Mouse (Mus musculus): ENCODE measurements at regions not wholly inside any gene's neighbourhood (a gene's known extent, or its start where the extent isn't known, plus 50 kb on each side); places are given as distances from the start of the nearest gene placed in this dataset.

DNA sequence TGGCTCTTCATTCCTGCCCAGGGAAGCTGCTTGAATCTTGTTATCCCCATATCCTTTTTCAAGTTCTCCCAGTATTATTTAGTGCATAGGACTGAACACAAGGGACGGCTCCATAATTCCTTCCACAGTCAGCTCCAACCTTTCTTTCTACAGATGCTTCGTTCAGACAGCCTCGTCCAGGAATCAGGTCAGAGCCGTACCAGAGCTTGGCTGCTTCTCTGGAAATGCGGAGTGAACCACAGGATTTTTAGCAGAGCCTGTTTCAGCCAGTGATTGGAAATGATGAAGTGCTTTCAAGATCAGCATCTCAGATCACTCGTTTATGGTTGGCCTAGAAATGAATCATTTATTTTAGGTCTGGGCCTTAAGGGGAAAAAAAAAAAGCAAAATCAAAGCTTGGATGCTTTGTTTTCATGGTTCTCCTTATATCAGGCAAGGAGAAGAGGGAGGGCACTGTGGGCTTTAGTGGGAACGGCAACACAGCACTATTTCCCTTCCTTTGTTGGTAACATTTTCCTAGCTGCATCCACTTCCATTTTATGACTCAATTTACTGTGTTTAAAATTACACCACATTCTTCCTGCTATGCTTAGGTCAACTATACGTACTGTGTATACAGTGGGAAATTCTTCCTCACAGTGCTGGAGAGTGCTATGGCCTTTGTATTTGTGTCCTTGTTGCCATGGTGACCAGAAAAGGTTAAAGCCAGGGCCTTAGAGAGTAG lies 161.9 kb upstream of the Ccdc122 start:
- WGBS, result 58% methylated on average over 8 of the region's 8 CpGs
- no peak for DNase-seq (ENCODE audit: low spot score)

DNA sequence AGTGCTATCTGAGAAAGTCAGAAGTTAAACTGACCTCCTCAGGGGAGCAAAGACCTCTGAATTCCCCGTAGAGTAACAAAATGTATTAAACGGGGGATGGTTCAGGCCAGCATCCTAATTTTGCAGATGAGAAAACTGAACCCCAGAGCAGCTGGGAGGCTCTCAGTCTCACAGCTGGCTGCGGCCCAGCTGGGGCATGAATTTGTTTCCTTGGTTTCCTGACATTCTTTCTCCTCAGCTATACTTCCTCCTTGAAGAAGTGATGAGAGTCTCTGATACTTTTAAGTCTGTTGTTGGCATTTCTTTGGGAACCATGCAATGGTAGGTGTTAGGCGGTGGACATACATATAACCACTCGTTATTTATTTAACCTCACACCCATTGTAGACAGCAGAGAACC lies 162.9 kb upstream of the Ccdc122 start:
- WGBS, result 89% methylated on average over 5 of the region's 5 CpGs
- DNase-seq (ENCODE audit: low spot score), result no peak
- no peaks in the 10 kb centered on the region for H3K9me3 ChIP-seq (replicated peaks)
- no peaks in the 10 kb centered on the region for H3K27me3 ChIP-seq (ENCODE audit: low read depth, poor library complexity, severe bottlenecking)
- H3K4me1 ChIP-seq, result peaks cover 14% of the 10 kb centered on the region
- no peaks in the 10 kb centered on the region for H3K36me3 ChIP-seq
- no peak overlapping the region for H3K4me3 ChIP-seq
- 0 out of 2 replicates have a peak overlapping the region, but pooled peaks have one; percentile 40 for H3K27ac ChIP-seq

More for the DNA sequence above, 161.9 kb upstream of the Ccdc122 start:
- Histone ChIP-seq H3K9me3 (replicated peaks) (no peaks in the 10 kb centered on the region), H3K4me1 (peaks cover 14% of the 10 kb centered on the region), H3K27me3 (ENCODE audit: low read depth, poor library complexity, severe bottlenecking) (no peaks in the 10 kb centered on the region), H3K4me3 (no peak overlapping the region), H3K36me3 (no peaks in the 10 kb centered on the region), H3K27ac (peak overlapping the region; percentile 76; the same call in 1 of the 2 replicates)

DNA sequence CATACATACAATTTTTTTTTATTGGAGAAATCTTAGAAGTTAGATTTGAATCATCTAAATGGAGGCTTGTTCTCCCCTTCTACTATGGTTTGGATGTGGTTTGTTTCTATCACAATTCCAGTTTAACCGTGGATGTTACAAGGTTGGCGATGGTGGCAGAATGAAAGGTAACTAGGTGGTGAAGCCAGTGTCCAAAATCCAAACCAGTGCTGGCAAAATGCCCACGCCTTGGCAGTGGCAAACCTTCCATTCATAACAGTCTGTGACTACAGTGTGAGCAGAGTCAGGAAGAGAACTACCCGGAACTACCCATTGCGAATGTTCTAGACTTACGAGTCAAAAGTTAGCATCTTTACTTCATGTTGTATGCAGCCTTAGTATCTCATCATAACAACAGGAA lies 163.6 kb upstream of the Ccdc122 start:
- DNase-seq (ENCODE audit: low spot score), result no peak
- 95% methylated on average over 6 of the region's 6 CpGs for WGBS
- Histone ChIP-seq H3K27me3 (ENCODE audit: low read depth, poor library complexity, severe bottlenecking) (no peaks in the 10 kb centered on the region), H3K4me1 (peaks cover 14% of the 10 kb centered on the region), H3K27ac (no peak overlapping the region), H3K36me3 (no peaks in the 10 kb centered on the region), H3K4me3 (no peak overlapping the region), H3K9me3 (replicated peaks) (no peaks in the 10 kb centered on the region)

DNA sequence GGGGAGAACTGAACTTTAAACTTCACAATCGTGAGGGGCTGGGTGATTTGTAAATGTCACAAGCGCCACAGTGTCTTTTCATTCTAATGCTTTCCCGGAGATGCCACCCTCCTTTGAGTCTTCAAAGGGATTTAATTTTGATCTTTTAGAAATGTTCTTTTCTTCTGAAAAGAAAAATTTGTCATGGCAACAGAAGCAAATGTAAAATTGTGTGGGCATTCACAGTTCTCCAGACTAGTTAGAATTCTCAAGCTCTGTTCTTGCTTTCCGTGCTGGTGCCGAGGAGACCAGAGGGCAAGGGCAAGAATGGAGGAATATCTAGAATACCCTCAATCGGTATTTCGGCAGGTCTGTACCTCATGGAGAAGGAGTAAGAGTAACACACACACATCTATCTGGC lies 164.1 kb upstream of the Ccdc122 start:
- no peak for DNase-seq (ENCODE audit: low spot score)
- Histone ChIP-seq H3K36me3 (no peaks in the 10 kb centered on the region), H3K4me1 (peaks cover 14% of the 10 kb centered on the region), H3K27ac (no peak overlapping the region), H3K9me3 (replicated peaks) (no peaks in the 10 kb centered on the region), H3K27me3 (ENCODE audit: low read depth, poor library complexity, severe bottlenecking) (no peaks in the 10 kb centered on the region), H3K4me3 (no peak overlapping the region)
- 91% methylated on average over 7 of the region's 7 CpGs for WGBS

DNA sequence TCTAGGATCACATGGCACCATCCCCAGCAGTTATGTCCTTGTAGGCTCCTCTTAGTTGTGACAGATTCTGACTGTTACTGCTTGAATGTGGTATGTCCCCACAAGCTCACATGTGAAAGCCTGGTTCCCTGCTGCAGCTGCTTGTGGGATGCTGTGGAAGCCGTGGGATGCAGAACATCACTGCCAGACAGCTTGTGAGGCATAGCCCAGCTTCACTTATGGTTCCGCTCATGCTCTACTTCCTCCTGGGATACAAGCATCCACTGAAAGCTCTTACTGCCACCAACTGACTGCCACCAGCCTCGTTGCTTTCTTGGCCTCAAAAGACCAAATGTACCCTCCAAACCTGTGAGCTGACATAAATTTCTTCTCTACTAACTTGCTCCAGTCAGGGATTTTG lies 167.7 kb upstream of the Ccdc122 start:
- no peak overlapping the region for H3K4me3 ChIP-seq
- no peak overlapping the region for H3K27ac ChIP-seq
- 90% methylated on average over 3 of the region's 3 CpGs for WGBS
- no peak for DNase-seq (ENCODE audit: low spot score)
- no peaks in the 10 kb centered on the region for H3K36me3 ChIP-seq
- peaks cover 2% of the 10 kb centered on the region; the same call in 1 of the 2 replicates for H3K4me1 ChIP-seq
- no peaks in the 10 kb centered on the region for H3K27me3 ChIP-seq (ENCODE audit: low read depth, poor library complexity, severe bottlenecking)
- H3K9me3 ChIP-seq (replicated peaks), result no peaks in the 10 kb centered on the region

DNA sequence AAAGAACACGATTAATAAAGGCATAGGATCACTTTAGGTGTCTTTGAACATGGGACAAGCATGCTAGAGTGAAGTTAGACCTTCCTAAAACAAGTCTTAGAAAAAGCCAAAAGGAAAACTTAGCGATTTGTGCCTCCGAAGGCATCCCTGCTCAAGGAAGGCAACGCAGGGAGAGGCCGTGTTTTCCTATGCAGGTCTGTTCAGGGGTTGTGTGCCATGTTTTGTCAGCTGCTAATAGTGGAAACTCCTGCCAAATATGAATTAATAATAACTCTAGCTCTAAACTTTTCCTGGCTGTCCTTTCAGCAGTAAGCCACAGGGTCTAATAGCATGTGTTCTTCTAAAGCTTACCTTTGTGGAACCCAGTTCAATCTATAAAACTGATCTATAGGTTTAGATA lies 168.4 kb upstream of the Ccdc122 start:
- 90% methylated on average over 5 of the region's 5 CpGs for WGBS
- no peak overlapping the region for H3K4me3 ChIP-seq
- no peak for DNase-seq (ENCODE audit: low spot score)
- H3K4me1 ChIP-seq, result peaks cover 7% of the 10 kb centered on the region; the same call in 1 of the 2 replicates
- no peaks in the 10 kb centered on the region for H3K9me3 ChIP-seq (replicated peaks)
- no peak overlapping the region for H3K27ac ChIP-seq
- H3K36me3 ChIP-seq, result no peaks in the 10 kb centered on the region
- H3K27me3 ChIP-seq (ENCODE audit: low read depth, poor library complexity, severe bottlenecking), result no peaks in the 10 kb centered on the region

DNA sequence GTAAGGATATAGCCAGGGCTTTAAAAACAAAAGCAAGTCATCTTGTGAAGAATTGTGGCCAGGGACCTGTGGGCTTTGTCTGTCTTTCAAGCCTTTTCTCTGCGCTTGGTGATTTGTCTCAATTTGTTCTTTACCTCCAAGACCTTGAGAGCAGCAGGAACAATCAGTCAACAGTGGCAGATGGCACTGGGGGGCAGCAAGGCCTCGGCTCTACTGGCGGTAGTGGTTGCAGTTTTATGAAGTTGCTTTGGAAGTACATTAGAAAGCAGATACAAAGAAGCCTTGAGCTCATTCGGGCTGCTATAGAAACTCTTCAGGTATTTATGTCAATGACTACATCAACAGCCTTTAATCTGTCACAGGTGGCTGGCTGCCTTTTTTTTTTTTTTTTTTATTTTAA lies 171.9 kb upstream of the Ccdc122 start:
- 47% methylated on average over 4 of the region's 4 CpGs for WGBS
- Histone ChIP-seq H3K27ac (no peak overlapping the region), H3K4me3 (no peak overlapping the region), H3K4me1 (peaks cover 10% of the 10 kb centered on the region; the same call in 1 of the 2 replicates), H3K9me3 (replicated peaks) (no peaks in the 10 kb centered on the region), H3K27me3 (ENCODE audit: low read depth, poor library complexity, severe bottlenecking) (no peaks in the 10 kb centered on the region), H3K36me3 (no peaks in the 10 kb centered on the region)
- DNase-seq (ENCODE audit: low spot score), result no peak

DNA sequence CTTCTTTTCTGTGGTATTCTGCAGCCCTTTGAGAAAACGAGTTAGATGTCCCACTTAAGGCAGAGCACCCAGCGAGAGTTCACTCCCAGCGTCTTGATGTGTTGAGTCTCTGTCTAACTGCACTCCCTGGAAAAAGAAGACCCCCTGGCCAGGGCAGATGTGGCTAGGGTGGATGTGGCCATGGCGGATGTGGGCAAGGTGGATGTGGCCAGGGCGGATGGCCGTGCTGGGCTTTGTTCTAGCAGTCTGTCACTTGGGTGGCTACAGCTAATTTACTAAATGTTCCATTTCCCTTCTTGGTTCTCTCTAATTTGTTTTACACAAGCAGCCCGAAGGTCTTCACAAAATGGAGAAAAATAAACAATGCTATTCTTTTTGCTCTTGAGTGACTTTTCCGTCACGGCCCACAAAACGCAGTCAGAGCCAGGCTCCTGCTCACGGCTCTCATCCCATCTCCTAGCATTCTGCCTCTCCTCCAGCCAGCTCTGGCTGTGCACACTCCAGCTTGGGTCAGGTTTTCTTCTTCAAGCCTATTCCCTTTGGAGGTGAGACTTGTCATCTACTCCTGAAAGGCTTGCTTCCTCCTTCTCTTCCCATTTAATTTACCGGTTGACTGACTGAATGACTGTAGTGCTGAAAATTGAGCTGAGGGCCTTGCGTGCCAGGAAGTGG lies 173.4 kb upstream of the Ccdc122 start:
- no peaks in the 10 kb centered on the region for H3K9me3 ChIP-seq (replicated peaks)
- DNase-seq (ENCODE audit: low spot score), result no peak
- H3K4me1 ChIP-seq, result peaks cover 16% of the 10 kb centered on the region
- no peaks in the 10 kb centered on the region for H3K36me3 ChIP-seq
- no peak overlapping the region for H3K27ac ChIP-seq
- H3K27me3 ChIP-seq (ENCODE audit: low read depth, poor library complexity, severe bottlenecking), result no peaks in the 10 kb centered on the region
- WGBS, result 91% methylated on average over 13 of the region's 13 CpGs
- no peak overlapping the region for H3K4me3 ChIP-seq

DNA sequence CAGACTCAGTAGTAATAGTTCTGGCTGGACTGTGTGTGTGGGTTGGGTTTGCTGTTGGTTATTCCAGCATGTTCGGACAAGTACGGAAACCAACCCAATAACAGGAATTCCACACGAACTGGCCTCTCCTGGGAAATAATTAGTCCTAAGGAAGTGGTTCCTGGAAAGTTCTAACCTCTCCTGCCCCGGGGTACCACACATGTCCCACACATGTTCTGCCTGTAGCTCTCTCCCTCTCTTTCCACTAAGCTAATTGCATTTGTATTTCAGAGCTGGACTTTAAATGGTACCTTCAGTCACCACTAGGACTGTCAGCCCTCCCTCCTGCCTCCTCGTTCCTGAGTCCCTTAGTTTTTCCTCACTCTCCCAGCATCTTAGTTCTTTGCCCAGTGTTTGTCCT lies 178.2 kb upstream of the Ccdc122 start:
- Histone ChIP-seq H3K4me3 (no peak overlapping the region), H3K4me1 (peaks cover 34% of the 10 kb centered on the region), H3K36me3 (no peaks in the 10 kb centered on the region), H3K27ac (peak overlapping the region; percentile 66; the same call in 1 of the 2 replicates), H3K9me3 (replicated peaks) (no peaks in the 10 kb centered on the region), H3K27me3 (ENCODE audit: low read depth, poor library complexity, severe bottlenecking) (no peaks in the 10 kb centered on the region)
- DNase-seq (ENCODE audit: low spot score), result peak; percentile 66
- 48% methylated on average over 5 of the region's 5 CpGs for WGBS

DNA sequence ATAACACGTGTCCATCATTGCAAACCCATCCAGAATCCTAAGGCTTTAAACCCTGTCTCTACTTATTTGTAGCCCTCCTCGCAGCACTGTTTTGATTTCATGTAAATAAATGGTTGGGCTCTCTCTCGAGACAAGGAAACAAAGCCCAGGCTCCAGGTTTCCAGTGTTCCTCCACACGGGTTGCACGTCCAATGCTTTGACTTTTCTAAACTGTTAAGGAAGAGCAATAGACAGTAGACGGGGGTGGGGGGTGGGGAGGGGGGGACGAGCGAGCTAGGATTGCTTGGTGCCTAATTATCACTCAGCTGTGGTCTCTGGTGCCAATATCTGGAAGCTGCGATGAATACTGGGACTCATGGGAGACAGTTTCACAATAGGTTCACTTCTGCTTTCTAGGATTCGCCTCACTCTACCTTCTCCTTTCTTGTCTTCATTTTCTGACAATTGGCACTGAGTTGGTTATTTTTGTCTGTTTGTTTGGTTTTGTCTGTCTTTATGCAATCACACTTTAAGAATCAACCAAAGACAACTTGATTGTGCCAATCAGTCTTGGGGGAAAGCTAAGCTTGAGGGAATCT lies 179.3 kb upstream of the Ccdc122 start:
- 66% methylated on average over 10 of the region's 10 CpGs for WGBS
- Histone ChIP-seq H3K9me3 (replicated peaks) (no peaks in the 10 kb centered on the region), H3K4me1 (peaks cover 33% of the 10 kb centered on the region), H3K4me3 (no peak overlapping the region), H3K27me3 (ENCODE audit: low read depth, poor library complexity, severe bottlenecking) (no peaks in the 10 kb centered on the region), H3K27ac (peak overlapping the region; percentile 66; the same call in 1 of the 2 replicates), H3K36me3 (no peaks in the 10 kb centered on the region)
- DNase-seq (ENCODE audit: low spot score), result no peak

DNA sequence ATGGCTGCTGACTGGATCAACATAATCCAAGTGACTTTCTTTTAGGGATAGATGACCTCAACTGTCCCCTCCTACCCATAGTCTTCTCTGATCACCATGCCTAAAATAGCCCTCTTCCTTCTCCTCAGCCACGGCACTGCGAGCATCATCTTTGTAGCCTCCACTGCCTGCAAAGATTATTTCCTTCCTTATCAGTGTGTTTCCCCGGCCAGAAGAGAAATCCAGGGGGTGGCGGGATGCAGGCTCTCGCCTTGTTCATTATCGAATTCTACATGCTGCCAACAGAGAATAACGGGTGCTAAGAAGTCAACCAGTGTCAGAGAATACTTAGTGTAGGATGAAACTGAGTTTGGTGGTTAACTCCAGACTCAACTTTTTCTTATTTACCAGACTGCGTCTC lies 180.0 kb upstream of the Ccdc122 start:
- 73% methylated on average over 8 of the region's 8 CpGs for WGBS
- H3K9me3 ChIP-seq (replicated peaks), result no peaks in the 10 kb centered on the region
- no peaks in the 10 kb centered on the region for H3K36me3 ChIP-seq
- H3K4me1 ChIP-seq, result peaks cover 33% of the 10 kb centered on the region
- no peaks in the 10 kb centered on the region for H3K27me3 ChIP-seq (ENCODE audit: low read depth, poor library complexity, severe bottlenecking)
- H3K27ac ChIP-seq, result no peak overlapping the region
- no peak for DNase-seq (ENCODE audit: low spot score)
- H3K4me3 ChIP-seq, result no peak overlapping the region

DNA sequence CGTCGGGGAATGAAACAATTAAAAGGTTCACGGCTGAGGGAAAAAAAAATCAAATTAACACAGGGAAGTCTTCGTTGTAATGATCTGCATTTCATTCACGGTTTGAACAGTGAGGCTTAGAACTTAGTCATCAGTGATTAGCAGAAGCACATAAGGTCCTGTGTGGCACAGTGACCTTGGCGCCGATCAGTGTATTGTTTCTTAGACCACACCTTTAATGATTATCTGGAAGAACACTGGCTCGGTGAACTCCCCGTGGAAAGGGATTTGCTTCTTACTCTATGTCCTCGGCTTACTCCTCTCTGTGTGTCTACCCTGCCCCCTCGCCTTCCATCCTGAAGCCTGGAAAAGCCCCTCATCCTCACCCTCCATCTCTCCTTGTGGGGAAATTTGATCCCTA lies 181.6 kb upstream of the Ccdc122 start:
- no peaks in the 10 kb centered on the region for H3K36me3 ChIP-seq
- H3K27me3 ChIP-seq (ENCODE audit: low read depth, poor library complexity, severe bottlenecking), result no peaks in the 10 kb centered on the region
- no peak overlapping the region for H3K4me3 ChIP-seq
- H3K9me3 ChIP-seq (replicated peaks), result no peaks in the 10 kb centered on the region
- 82% methylated on average over 11 of the region's 11 CpGs for WGBS
- DNase-seq (ENCODE audit: low spot score), result no peak
- peaks cover 30% of the 10 kb centered on the region for H3K4me1 ChIP-seq
- H3K27ac ChIP-seq, result 0 out of 2 replicates have a peak overlapping the region, but pooled peaks have one; percentile 53
